In genomic region chr7:27257046-27257851, GRCm38 (mm10) we compare ENCODE assay signal across 8 mouse cellular contexts. TPM values are rescaled to one million over a fixed set of nuclear protein-coding genes. Genes with fewer than 3 reads are reported as not detected.
DNase-seq lines count a peak whose midpoint lies in the region; ATAC-seq and TF ChIP-seq lines count a peak whose summit lies in the region.

No protein-coding gene starts in this region.

- H3K4me2 ChIP-seq in embryonic facial prominence, embryonic 12.5 days (replicated peaks): peak overlapping the region; percentile 77
- peak overlapping the region; percentile 93 for H3K4me2 ChIP-seq in heart, embryonic 11.5 days
- peak overlapping the region; percentile 78 for H3K4me2 ChIP-seq in kidney, embryonic 14.5 days (replicated peaks; ENCODE audit: low read depth, low read length)
- peak overlapping the region; percentile 80 for H3K4me2 ChIP-seq in limb, embryonic 15.5 days
- H3K4me2 ChIP-seq in midbrain, postnatal 0 days (ENCODE audit: low read depth, low read length, poor library complexity, severe bottlenecking): peak overlapping the region; percentile 82

- H3K4me3 ChIP-seq in embryonic facial prominence, embryonic 12.5 days: peak overlapping the region; percentile 85
- H3K4me3 ChIP-seq in heart, embryonic 11.5 days (ENCODE audit: low read depth, low read length): peak overlapping the region; percentile 86
- peak overlapping the region; percentile 79; the same call in 1 of the 2 replicates for H3K4me3 ChIP-seq in kidney, embryonic 14.5 days (ENCODE audit: low read length)
- peak overlapping the region; percentile 83 for H3K4me3 ChIP-seq in limb, embryonic 15.5 days
- H3K4me3 ChIP-seq in midbrain, postnatal 0 days (ENCODE audit: low read depth, low read length): peak overlapping the region; percentile 12; the same call in 1 of the 2 replicates

- ATAC-seq in embryonic facial prominence, embryonic 12.5 days (ENCODE audit: insufficient number of reproducible peaks, insufficient read depth, low FRiP score, low TSS enrichment): no peak
- no peak for ATAC-seq in heart, embryonic 11.5 days (replicated peaks; ENCODE audit: insufficient number of reproducible peaks, low FRiP score, low TSS enrichment)
- ATAC-seq in kidney, embryonic 14.5 days (ENCODE audit: low FRiP score, low TSS enrichment): no peak
- 0 out of 2 replicates have a peak, but pooled peaks have one; percentile 0 for ATAC-seq in limb, embryonic 15.5 days (ENCODE audit: insufficient number of reproducible peaks, low FRiP score, low TSS enrichment, low read depth)
- 0 out of 2 replicates have a peak, but pooled peaks have one; percentile 4 for ATAC-seq in midbrain, postnatal 0 days (ENCODE audit: low FRiP score)

- H3K9ac ChIP-seq in embryonic facial prominence, embryonic 12.5 days: no peak overlapping the region; the same call in 1 of the 2 replicates
- peak overlapping the region; percentile 54 for H3K9ac ChIP-seq in heart, embryonic 11.5 days (ENCODE audit: low read depth, low read length)
- peak overlapping the region; percentile 18; the same call in 1 of the 2 replicates for H3K9ac ChIP-seq in kidney, embryonic 14.5 days (ENCODE audit: low read depth, low read length)
- H3K9ac ChIP-seq in limb, embryonic 15.5 days: 0 out of 2 replicates have a peak overlapping the region, but pooled peaks have one; percentile 17
- no peak overlapping the region for H3K9ac ChIP-seq in midbrain, postnatal 0 days (replicated peaks; ENCODE audit: low read length, poor library complexity, severe bottlenecking)

- peak; percentile 22 for DNase-seq in thymus, postnatal 4 days
- no peak for DNase-seq in thymus, postnatal 25 days
- DNase-seq in midbrain, postnatal 0 days (ENCODE audit: low spot score): peak; percentile 88
- peak; percentile 52 for DNase-seq in testis, postnatal 14 days (ENCODE audit: low spot score)

- H3K36me3 ChIP-seq in embryonic facial prominence, embryonic 12.5 days: no peaks in the 10 kb centered on the region; the same call in none of the 2 replicates
- no peaks in the 10 kb centered on the region; the same call in 1 of the 2 replicates for H3K36me3 ChIP-seq in heart, embryonic 11.5 days (ENCODE audit: control insufficient read depth, insufficient read depth, low read length)
- H3K36me3 ChIP-seq in kidney, embryonic 14.5 days (ENCODE audit: control insufficient read depth, insufficient read depth, low read length): peaks cover 2% of the 10 kb centered on the region; the same call in 1 of the 2 replicates
- peaks cover 29% of the 10 kb centered on the region for H3K36me3 ChIP-seq in limb, embryonic 15.5 days
- H3K36me3 ChIP-seq in midbrain, postnatal 0 days (ENCODE audit: insufficient read depth, low read length): peaks cover 11% of the 10 kb centered on the region

- peaks cover 27% of the 10 kb centered on the region for H3K4me1 ChIP-seq in embryonic facial prominence, embryonic 12.5 days
- H3K4me1 ChIP-seq in heart, embryonic 11.5 days (ENCODE audit: control insufficient read depth, insufficient read depth, low read length): peaks cover 21% of the 10 kb centered on the region
- H3K4me1 ChIP-seq in kidney, embryonic 14.5 days (ENCODE audit: control insufficient read depth, insufficient read depth, low read length): peaks cover 15% of the 10 kb centered on the region
- peaks cover 31% of the 10 kb centered on the region for H3K4me1 ChIP-seq in limb, embryonic 15.5 days
- H3K4me1 ChIP-seq in midbrain, postnatal 0 days (ENCODE audit: insufficient read depth, low read length): peaks cover 8% of the 10 kb centered on the region; the same call in 1 of the 2 replicates

- H3K9me3 ChIP-seq in embryonic facial prominence, embryonic 12.5 days: no peaks in the 10 kb centered on the region
- H3K9me3 ChIP-seq in heart, embryonic 11.5 days (replicated peaks; ENCODE audit: control insufficient read depth, low read length): no peaks in the 10 kb centered on the region
- no peaks in the 10 kb centered on the region for H3K9me3 ChIP-seq in kidney, embryonic 14.5 days (ENCODE audit: control insufficient read depth, low read length)
- H3K9me3 ChIP-seq in limb, embryonic 15.5 days: no peaks in the 10 kb centered on the region
- H3K9me3 ChIP-seq in midbrain, postnatal 0 days (ENCODE audit: low read length): no peaks in the 10 kb centered on the region

- 0 out of 2 replicates have a peak, but pooled peaks have one; percentile 6 for TF ChIP-seq CTCF in midbrain, postnatal 0 days (IDR thresholded peaks at IDR 0.05)

- H3K27ac ChIP-seq in embryonic facial prominence, embryonic 12.5 days: peak overlapping the region; percentile 75
- H3K27ac ChIP-seq in heart, embryonic 11.5 days (ENCODE audit: low read depth, low read length): no peak overlapping the region
- H3K27ac ChIP-seq in kidney, embryonic 14.5 days (ENCODE audit: low read depth, low read length): no peak overlapping the region
- peak overlapping the region; percentile 97 for H3K27ac ChIP-seq in limb, embryonic 15.5 days
- peak overlapping the region; percentile 67 for H3K27ac ChIP-seq in midbrain, postnatal 0 days (ENCODE audit: low read depth, low read length)

- no peaks in the 10 kb centered on the region for H3K27me3 ChIP-seq in embryonic facial prominence, embryonic 12.5 days
- H3K27me3 ChIP-seq in heart, embryonic 11.5 days (ENCODE audit: control insufficient read depth, insufficient read depth, low read length): no peaks in the 10 kb centered on the region
- H3K27me3 ChIP-seq in kidney, embryonic 14.5 days (ENCODE audit: control insufficient read depth, insufficient read depth, low read length): no peaks in the 10 kb centered on the region
- no peaks in the 10 kb centered on the region for H3K27me3 ChIP-seq in limb, embryonic 15.5 days
- no peaks in the 10 kb centered on the region for H3K27me3 ChIP-seq in midbrain, postnatal 0 days (ENCODE audit: insufficient read depth, low read length)

- WGBS in embryonic facial prominence, embryonic 12.5 days: 15% methylated on average over 27 of the region's 27 CpGs
- 15% methylated on average over 27 of the region's 27 CpGs for WGBS in heart, embryonic 11.5 days (ENCODE audit: insufficient replicate concordance)
- WGBS in kidney, embryonic 14.5 days: 17% methylated on average over 27 of the region's 27 CpGs
- WGBS in limb, embryonic 15.5 days: 9% methylated on average over 27 of the region's 27 CpGs
- WGBS in midbrain, postnatal 0 days: 12% methylated on average over 27 of the region's 27 CpGs

RNA-seq across cellular contexts. Expression of gene Numbl, which starts 1.0 kb away (rescaled TPM):
- polyA plus RNA-seq in embryonic facial prominence, embryonic 12.5 days (2016; fragmentation: Nextera tagmentation; extraction: Ambion mirVana): 36.5 and 39.7 TPM in 2 replicates
- polyA plus RNA-seq in heart, embryonic 11.5 days (2014; fragmentation: Nextera tagmentation; extraction: Ambion mirVana): 3.4 and 4.6 TPM in 2 replicates
- 9.1 and 10.8 TPM in 2 replicates for polyA plus RNA-seq in kidney, embryonic 14.5 days (2014; fragmentation: Nextera tagmentation; extraction: Ambion mirVana)
- polyA plus RNA-seq in limb, embryonic 15.5 days (2015; fragmentation: Nextera tagmentation; extraction: Ambion mirVana): 38.9 and 41.7 TPM in 2 replicates
- total RNA-seq in midbrain, postnatal 0 days (2014; rRNA removed): 111 and 147 TPM in 2 replicates
- 59.8 and 60.9 TPM in 2 replicates for polyA plus RNA-seq in midbrain, postnatal 0 days (2015; fragmentation: Nextera tagmentation; extraction: Ambion mirVana)

RNA-seq across cellular contexts. Expression of gene Coq8b, which starts 24.4 kb away (rescaled TPM):
- polyA plus RNA-seq in embryonic facial prominence, embryonic 12.5 days (2016; fragmentation: Nextera tagmentation; extraction: Ambion mirVana): 16.1 and 19.6 TPM in 2 replicates
- 9.1 and 10.6 TPM in 2 replicates for polyA plus RNA-seq in heart, embryonic 11.5 days (2014; fragmentation: Nextera tagmentation; extraction: Ambion mirVana)
- 15.9 and 17.1 TPM in 2 replicates for polyA plus RNA-seq in kidney, embryonic 14.5 days (2014; fragmentation: Nextera tagmentation; extraction: Ambion mirVana)
- 21.0 and 22.3 TPM in 2 replicates for polyA plus RNA-seq in limb, embryonic 15.5 days (2015; fragmentation: Nextera tagmentation; extraction: Ambion mirVana)
- 24.8 and 26.0 TPM in 2 replicates for total RNA-seq in midbrain, postnatal 0 days (2014; rRNA removed)
- 15.1 and 16.7 TPM in 2 replicates for polyA plus RNA-seq in midbrain, postnatal 0 days (2015; fragmentation: Nextera tagmentation; extraction: Ambion mirVana)

RNA-seq across cellular contexts. Expression of gene Itpkc, which starts 28.8 kb away (rescaled TPM):
- 9.2 and 11.0 TPM in 2 replicates for polyA plus RNA-seq in embryonic facial prominence, embryonic 12.5 days (2016; fragmentation: Nextera tagmentation; extraction: Ambion mirVana)
- 2.8 and 3.2 TPM in 2 replicates for polyA plus RNA-seq in heart, embryonic 11.5 days (2014; fragmentation: Nextera tagmentation; extraction: Ambion mirVana)
- polyA plus RNA-seq in kidney, embryonic 14.5 days (2014; fragmentation: Nextera tagmentation; extraction: Ambion mirVana): 4.2 and 5.2 TPM in 2 replicates
- polyA plus RNA-seq in limb, embryonic 15.5 days (2015; fragmentation: Nextera tagmentation; extraction: Ambion mirVana): 11.6 and 12.1 TPM in 2 replicates
- total RNA-seq in midbrain, postnatal 0 days (2014; rRNA removed): 15.3 and 17.3 TPM in 2 replicates
- 4.7 and 5.4 TPM in 2 replicates for polyA plus RNA-seq in midbrain, postnatal 0 days (2015; fragmentation: Nextera tagmentation; extraction: Ambion mirVana)

Comparison
In these comparisons a context has a peak if more than half of its experiments do, and no peak if none do; other contexts are left out.
1. ATAC-seq: peak in limb, embryonic 15.5 days (single experiment) and midbrain, postnatal 0 days (single experiment); none in embryonic facial prominence, embryonic 12.5 days (single experiment), heart, embryonic 11.5 days (single experiment) and kidney, embryonic 14.5 days (single experiment).
2. H3K27ac ChIP-seq: peak in embryonic facial prominence, embryonic 12.5 days (single experiment), limb, embryonic 15.5 days (single experiment) and midbrain, postnatal 0 days (single experiment); none in heart, embryonic 11.5 days (single experiment) and kidney, embryonic 14.5 days (single experiment).
3. H3K4me3 ChIP-seq: peak in every context shown above with its lines; median percentile 86 in heart, embryonic 11.5 days; 85 in embryonic facial prominence, embryonic 12.5 days; 83 in limb, embryonic 15.5 days; 79 in kidney, embryonic 14.5 days; 12 in midbrain, postnatal 0 days.
4. H3K9ac ChIP-seq: peak in heart, embryonic 11.5 days (single experiment), kidney, embryonic 14.5 days (single experiment) and limb, embryonic 15.5 days (single experiment); none in embryonic facial prominence, embryonic 12.5 days (single experiment) and midbrain, postnatal 0 days (single experiment).
5. Peak in every context shown above with its lines, with median percentiles within 50 percentile points of each other: H3K4me2 ChIP-seq.